Mouse (Mus musculus) MN1 (cell line): ENCODE results near the gene Kalrn.

Experiments used
- DNase-seq: peaks from one replicate; pipeline ENCODE4 v3.0.0-alpha.2; 2016; ENCODE audit warnings: low spot score

Gene Kalrn

GRCm38 (mm10) chr16:34073930-34074329, 499.4 kb downstream of the Kalrn start:
- no peak for DNase-seq

GRCm38 (mm10) chr16:34072136-34072535, 501.2 kb downstream of the Kalrn start:
- DNase-seq: no peak

- DNase-seq: no peak
Measured at GRCm38 (mm10) chr16:34071223-34071825, 502.0 kb downstream of the Kalrn start.

GRCm38 (mm10) chr16:34069481-34069880, 503.9 kb downstream of the Kalrn start:
- DNase-seq: no peak

GRCm38 (mm10) chr16:34066922-34067321, 506.4 kb downstream of the Kalrn start:
- DNase-seq: no peak

GRCm38 (mm10) chr16:34066376-34066775, 507.0 kb downstream of the Kalrn start:
- DNase-seq: no peak

- no peak for DNase-seq
Measured at GRCm38 (mm10) chr16:34063313-34063712, 510.0 kb downstream of the Kalrn start.

- DNase-seq: no peak
Measured at GRCm38 (mm10) chr16:34061661-34062060, 511.7 kb downstream of the Kalrn start.

GRCm38 (mm10) chr16:34058611-34059010, 514.7 kb downstream of the Kalrn start:
- DNase-seq: no peak

GRCm38 (mm10) chr16:34057464-34057863, 515.9 kb downstream of the Kalrn start:
- no peak for DNase-seq

GRCm38 (mm10) chr16:34056418-34057111, 516.8 kb downstream of the Kalrn start:
- no peak for DNase-seq

GRCm38 (mm10) chr16:34050090-34050489, 523.2 kb downstream of the Kalrn start:
- no peak for DNase-seq

- DNase-seq: no peak
Measured at GRCm38 (mm10) chr16:34049361-34049760, 524.0 kb downstream of the Kalrn start.

- DNase-seq: no peak
Measured at GRCm38 (mm10) chr16:34048232-34048631, 525.1 kb downstream of the Kalrn start.

GRCm38 (mm10) chr16:34047543-34047942, 525.8 kb downstream of the Kalrn start:
- no peak for DNase-seq

GRCm38 (mm10) chr16:34047006-34047360, 526.3 kb downstream of the Kalrn start:
- DNase-seq: no peak

- DNase-seq: no peak
Measured at GRCm38 (mm10) chr16:34046268-34047005, 526.9 kb downstream of the Kalrn start.

GRCm38 (mm10) chr16:34044539-34044938, 528.8 kb downstream of the Kalrn start:
- DNase-seq: no peak

GRCm38 (mm10) chr16:34043048-34043795, 530.1 kb downstream of the Kalrn start:
- no peak for DNase-seq

- DNase-seq: no peak
Measured at GRCm38 (mm10) chr16:34042586-34042985, 530.7 kb downstream of the Kalrn start.

GRCm38 (mm10) chr16:34040276-34040675, 533.1 kb downstream of the Kalrn start:
- no peak for DNase-seq

GRCm38 (mm10) chr16:34039736-34040135, 533.6 kb downstream of the Kalrn start:
- no peak for DNase-seq
